Mouse (Mus musculus): ENCODE measurements around the gene Pex14. TPM values are rescaled to one million over a fixed set of nuclear protein-coding genes. Genes with fewer than 3 reads are reported as not detected.

The Pex14 gene
- total RNA-seq, 2 experiments from 2014 or later, result 35.8 to 37.7 TPM

- no peak for DNase-seq (ENCODE audit: low spot score in 2 of 2)
Observed at GRCm38 (mm10) chr4:149059713-149060112, 40.0 kb downstream of the Pex14 start.

DNA sequence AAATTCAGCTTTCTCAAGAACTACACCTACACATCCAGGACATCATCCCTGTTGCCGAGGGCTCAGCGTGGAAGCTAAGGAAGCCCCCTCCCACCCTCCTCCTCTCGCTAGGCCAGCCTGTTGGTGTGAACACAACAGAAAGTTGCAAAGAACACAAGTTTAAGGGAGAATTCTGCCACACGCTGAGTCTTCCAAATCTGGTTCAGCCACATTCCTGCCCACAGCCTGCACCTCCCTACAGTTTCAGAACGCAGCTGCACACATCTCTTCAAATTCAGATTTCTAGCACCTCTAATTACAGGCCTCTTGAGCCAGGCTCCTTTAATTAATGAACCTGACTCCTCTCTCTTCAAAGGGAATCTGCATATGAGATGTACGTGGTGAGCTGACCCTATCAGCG, 41.4 kb downstream of the Pex14 start:
- DNase-seq (ENCODE audit: low spot score in 2 of 2), result no peak

DNA sequence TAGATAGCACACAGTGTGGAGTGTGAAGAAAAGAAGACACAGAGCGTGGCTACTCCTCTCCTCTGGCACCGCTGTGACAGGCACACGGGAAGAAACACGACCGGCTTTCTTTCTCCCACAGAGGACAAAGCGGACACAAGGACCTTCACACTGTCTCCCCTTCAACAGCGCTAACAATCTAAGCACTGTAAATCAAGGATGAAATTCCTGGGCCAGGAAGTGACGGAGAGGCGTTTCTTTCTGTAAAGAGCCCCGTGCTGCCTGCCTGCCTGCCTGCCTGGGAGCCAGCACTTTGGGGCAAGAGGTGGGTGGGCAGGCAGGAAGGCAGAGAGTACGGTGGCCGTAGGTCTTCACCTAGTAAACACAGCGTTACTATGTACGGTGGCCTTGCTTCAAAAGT, 42.2 kb downstream of the Pex14 start:
- DNase-seq (ENCODE audit: low spot score in 2 of 2), result no peak

DNA sequence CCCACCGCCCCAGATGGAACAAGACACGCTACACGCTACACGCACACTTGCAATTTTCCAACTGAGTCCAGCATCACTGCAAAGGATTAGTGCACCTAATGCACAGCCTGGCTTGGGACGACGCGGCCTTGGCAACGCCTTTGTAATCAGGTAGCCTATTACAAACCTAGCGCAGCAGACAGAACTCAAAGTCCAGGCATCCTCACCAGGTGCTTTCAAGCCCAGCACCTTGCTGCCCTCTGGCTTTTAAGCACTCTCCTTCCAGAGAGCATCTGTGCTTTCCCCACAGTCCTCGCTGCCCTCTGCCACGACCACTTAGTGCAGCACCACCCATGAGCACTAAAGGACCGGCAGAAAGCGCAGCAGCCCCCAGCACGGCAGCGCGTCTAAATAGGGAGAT, 42.7 kb downstream of the Pex14 start:
- no peak for DNase-seq (ENCODE audit: low spot score in 2 of 2)

- DNase-seq (ENCODE audit: low spot score in 2 of 2), result no peak
Observed at GRCm38 (mm10) chr4:149055847-149056246, 43.8 kb downstream of the Pex14 start.

GRCm38 (mm10) chr4:149049351-149050159, 50.1 kb downstream of the Pex14 start:
- no peak for DNase-seq (ENCODE audit: low spot score in 2 of 2)

- DNase-seq (ENCODE audit: low spot score in 2 of 2), result no peak
Observed at GRCm38 (mm10) chr4:149048625-149049228, 50.9 kb downstream of the Pex14 start.

DNA sequence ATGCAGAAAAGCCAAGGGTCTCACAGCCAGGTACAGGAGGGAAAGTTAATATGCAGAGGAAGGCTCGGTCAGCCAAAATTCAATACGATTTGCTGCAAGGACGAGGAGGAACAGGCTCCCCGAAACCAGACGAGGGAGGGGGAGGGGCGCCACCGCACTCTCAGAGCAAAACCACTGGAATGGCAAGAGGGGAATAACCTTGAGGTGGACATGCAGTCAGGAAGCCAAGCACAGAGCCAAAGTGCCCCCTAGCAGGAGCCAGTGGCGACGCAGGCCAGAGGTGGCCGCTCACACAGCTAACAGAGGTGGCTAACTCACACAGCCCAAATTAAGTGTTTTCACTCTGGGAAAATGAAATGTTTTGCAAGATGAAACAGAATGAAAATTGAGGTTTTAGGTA, 52.3 kb downstream of the Pex14 start:
- DNase-seq (ENCODE audit: low spot score in 2 of 2), result no peak

DNA sequence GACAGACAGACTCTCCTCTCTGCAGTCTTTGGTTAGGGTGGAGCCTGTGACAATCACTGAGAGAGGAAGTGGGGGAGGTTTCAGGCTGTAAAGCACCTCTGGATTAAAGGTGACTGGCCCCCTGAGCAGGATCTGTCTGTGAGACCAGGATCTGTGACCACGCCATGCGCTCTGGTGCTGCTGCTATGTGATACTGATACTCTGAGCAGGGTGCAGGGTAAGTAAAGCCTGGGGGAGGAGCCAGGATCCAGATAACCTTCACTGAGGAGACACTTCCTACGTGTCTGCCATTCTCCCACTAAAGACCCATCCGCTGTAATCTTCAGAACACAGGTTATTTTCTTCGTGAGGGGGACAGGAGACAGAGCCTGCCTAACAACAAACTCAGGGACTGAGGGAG, 53.8 kb downstream of the Pex14 start:
- no peak for DNase-seq (ENCODE audit: low spot score in 2 of 2)

- DNase-seq (ENCODE audit: low spot score in 2 of 2), result no peak
Observed at GRCm38 (mm10) chr4:149040289-149040688, 59.4 kb downstream of the Pex14 start.

- DNase-seq (ENCODE audit: low spot score in 2 of 2), result no peak
Observed at GRCm38 (mm10) chr4:149037706-149038105, 62.0 kb downstream of the Pex14 start.

DNA sequence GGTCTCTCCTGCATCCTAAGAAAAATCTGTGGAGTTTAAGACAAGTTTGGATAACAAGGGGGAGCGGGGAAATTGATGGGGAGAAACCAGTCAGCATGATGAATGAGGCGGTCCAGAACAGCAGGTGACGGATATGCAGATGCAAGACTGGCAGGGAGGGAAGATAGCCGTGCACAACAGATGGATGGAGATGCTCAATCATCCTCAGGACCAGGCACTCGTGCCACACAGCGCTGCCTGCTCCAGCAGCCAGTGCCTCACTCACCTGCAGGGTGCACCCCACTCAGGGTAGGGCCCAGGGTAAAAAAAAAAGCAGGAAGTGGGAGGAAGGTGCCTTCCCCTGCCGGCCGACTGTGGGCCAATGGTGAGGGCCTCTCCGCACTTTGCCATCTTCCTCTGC, 63.1 kb downstream of the Pex14 start:
- no peak for DNase-seq (ENCODE audit: low spot score in 2 of 2)

- DNase-seq (ENCODE audit: low spot score in 2 of 2), result no peak
Observed at GRCm38 (mm10) chr4:149031507-149031906, 68.2 kb downstream of the Pex14 start.

DNA sequence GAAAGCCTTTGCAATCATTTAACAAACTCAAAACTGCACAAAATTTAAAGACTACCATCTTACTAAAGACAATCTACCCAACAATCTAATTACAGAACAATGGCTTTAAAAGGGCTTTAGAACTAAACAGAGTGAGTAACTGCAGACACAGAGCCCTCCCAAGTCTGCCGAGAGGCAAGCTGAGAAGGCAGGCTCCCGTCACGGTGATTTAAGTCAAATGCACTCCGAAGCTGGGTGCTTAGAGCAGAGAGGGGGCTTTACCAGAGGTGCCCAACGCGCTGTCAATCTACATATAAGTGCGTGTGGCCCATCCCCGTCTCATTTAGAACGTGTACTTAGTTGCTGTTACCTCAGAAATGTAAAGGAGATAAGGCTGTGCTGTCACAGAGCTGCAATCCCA, 72.1 kb downstream of the Pex14 start:
- DNase-seq (ENCODE audit: low spot score in 2 of 2), result no peak

- DNase-seq (ENCODE audit: low spot score in 2 of 2), result peak in 1 of 2 experiments; percentile 37
Observed at GRCm38 (mm10) chr4:149025242-149025641, 74.4 kb downstream of the Pex14 start.

- no peak for DNase-seq (ENCODE audit: low spot score in 2 of 2)
Observed at GRCm38 (mm10) chr4:149021021-149021420, 78.7 kb downstream of the Pex14 start.

GRCm38 (mm10) chr4:149019456-149019855, 80.2 kb downstream of the Pex14 start:
- DNase-seq (ENCODE audit: low spot score in 2 of 2), result no peak

DNA sequence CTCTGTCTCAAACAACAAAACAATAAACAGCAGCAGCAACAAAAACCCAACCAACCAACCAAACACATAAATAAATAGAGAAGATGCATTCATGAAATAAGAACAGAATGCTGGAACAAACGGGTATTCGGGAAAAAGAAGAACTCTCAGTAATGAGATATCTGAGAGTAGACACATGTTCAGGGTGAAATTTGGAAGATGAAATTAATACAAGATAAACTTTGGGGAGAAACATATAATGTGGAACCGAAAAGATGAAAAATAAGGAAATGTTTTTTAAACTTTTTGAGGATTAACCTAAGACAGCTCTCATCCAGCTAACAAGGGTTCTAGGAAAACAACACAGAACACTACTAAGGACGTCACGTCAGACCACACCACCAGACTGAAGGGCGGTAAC, 92.9 kb downstream of the Pex14 start:
- no peak for DNase-seq (ENCODE audit: low spot score in 2 of 2)

GRCm38 (mm10) chr4:149006107-149006506, 93.6 kb downstream of the Pex14 start:
- no peak for DNase-seq (ENCODE audit: low spot score in 2 of 2)

GRCm38 (mm10) chr4:149002441-149003093, 97.1 kb downstream of the Pex14 start:
- DNase-seq (ENCODE audit: low spot score in 2 of 2), result no peak

DNA sequence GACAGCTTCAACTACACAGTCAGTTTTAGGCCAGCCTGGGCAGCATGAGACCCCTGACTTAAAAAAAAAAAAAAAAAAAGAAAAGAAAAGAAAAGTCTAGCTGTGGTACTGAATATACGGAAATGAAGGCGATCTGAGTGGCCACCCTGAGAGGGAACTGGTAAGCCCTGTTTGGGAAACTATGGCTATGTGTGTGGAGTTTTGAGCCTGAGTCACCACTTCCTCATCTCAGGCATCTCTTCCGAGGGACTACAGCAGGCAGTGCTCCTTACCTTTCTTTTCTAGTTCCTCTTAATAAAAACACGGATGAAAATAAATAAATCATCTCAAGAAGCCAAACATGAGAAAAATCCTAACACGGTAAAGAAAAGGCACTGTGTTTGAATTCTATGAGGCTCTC, 98.2 kb downstream of the Pex14 start:
- no peak for DNase-seq (ENCODE audit: low spot score in 2 of 2)

- no peak for DNase-seq (ENCODE audit: low spot score in 2 of 2)
Observed at GRCm38 (mm10) chr4:149000746-149001145, 98.9 kb downstream of the Pex14 start.

All from layer of hippocampus, postnatal 14 days (tissue).